Mouse (Mus musculus) urinary bladder, postnatal 36 days (tissue): ENCODE measurements at regions not wholly inside any gene's neighbourhood (a gene's known extent, or its start where the extent isn't known, plus 50 kb on each side); places are given as distances from the start of the nearest gene placed in this dataset.

Experiments
- DNase-seq, 2 experiments: peaks; one replicate each; pipeline ENCODE4 v3.0.0; 2022; ENCODE audit warnings: low spot score in 2 of 2, mixed read lengths in 1 of 2

- DNase-seq, result no peak
These were observed 53.5 kb upstream of the Pth start for GRCm38 (mm10) chr7:113441906-113442305.

GRCm38 (mm10) chr7:113443566-113443965, 55.2 kb upstream of the Pth start:
- peak in 1 of 2 experiments; percentile 11 for DNase-seq

GRCm38 (mm10) chr7:113444991-113445390, 56.6 kb upstream of the Pth start:
- DNase-seq, result no peak

GRCm38 (mm10) chr7:113460406-113460805, 53.2 kb upstream of the Far1 start:
- DNase-seq, result no peak

GRCm38 (mm10) chr7:113462286-113462685, 51.3 kb upstream of the Far1 start:
- DNase-seq, result no peak
